Mouse (Mus musculus): ENCODE measurements at regions not wholly inside any gene's neighbourhood (a gene's known extent, or its start where the extent isn't known, plus 50 kb on each side); places are given as distances from the start of the nearest gene placed in this dataset.

DNA sequence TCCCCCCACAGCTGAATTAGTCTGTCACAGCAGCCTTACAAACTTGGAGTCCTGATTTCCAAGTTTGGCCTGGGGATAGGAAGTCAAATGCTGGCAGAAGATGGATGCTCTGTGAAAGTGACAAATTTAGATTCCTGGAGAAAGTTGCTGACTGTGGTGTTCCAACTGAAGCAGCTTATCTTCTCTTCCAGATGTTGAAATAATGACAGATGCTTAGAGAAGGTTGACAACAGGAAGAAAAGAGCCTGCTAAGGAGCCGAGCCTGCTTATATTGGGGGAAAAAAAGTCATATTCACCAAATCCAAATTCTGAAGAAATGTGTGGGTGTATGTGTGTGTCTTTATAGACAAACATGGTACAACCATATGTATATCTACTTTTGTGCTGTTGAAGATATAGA lies 1380.4 kb upstream of the Cdh8 start:
- DNase-seq (ENCODE audit: low spot score), result no peak

DNA sequence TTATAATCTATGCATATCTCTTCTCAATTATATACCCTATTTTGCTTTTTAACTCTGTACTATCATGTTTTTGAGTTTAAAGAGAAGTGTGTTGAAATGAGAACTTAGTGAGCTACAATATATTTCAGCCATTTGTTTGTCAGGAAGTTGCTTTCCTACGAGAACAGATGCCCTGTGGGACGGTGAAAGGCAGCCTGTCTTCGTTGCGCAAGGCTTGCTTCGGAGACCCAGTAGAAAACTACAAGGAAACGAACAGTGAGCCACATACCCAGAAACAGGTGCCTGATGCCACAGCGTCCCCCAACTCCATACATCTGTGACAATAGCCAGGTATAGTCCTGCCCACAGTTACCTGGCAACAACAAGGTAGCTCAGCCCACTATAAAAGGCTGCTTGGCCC lies 1377.7 kb upstream of the Cdh8 start:
- DNase-seq (ENCODE audit: low spot score), result peak; percentile 4

DNA sequence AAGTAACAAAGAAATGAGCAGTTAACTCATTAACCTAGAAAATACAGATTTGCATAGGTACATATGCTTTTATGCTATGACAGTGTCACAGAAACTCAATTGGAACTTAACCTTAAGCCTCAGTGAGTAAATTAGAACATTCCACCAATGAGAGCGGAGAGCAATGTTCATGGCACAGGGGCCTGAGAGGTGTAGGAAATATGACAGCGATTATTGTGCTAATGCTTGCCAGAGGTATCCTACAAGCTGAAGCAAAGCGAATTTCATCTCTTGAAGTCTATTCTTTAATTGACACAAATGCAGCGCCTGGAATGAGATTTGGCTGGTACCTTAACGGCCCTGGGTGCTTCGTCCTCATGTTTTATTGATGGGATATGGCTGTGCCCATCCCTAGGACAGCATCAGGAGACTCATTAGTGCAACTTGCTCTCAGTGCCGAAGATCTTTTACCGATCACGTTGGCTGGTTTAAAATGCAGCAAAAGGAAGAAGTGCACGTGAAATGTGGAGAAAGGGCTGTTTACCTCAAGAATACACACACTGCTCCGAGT lies 1374.4 kb upstream of the Cdh8 start:
- DNase-seq (ENCODE audit: low spot score), result no peak

DNA sequence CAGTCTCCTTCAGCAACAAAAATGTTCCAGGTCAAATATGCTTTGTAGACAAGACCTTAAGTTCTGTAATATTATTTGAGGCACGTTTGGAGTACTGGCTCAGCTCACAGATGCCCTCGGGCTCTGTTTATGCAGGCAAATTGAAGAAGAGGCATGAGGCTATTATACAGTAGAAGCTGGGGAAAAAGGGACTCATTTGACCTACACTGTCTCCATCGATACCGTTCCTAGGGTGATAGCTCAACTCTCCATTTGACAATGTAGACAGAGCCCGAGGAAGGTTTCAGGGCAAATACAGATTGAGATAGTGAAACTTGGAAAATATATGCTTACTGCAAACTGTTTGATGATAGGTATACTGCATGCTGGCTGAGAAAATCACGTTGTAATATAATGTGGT lies 1371.9 kb upstream of the Cdh8 start:
- no peak for DNase-seq (ENCODE audit: low spot score)

- DNase-seq (ENCODE audit: low spot score), result peak; percentile 65
Observed at GRCm38 (mm10) chr8:100772742-100773370, 1356.6 kb upstream of the Cdh8 start.

GRCm38 (mm10) chr8:100769617-100770016 lies 1353.3 kb upstream of the Cdh8 start:
- DNase-seq (ENCODE audit: low spot score), result no peak

- no peak for DNase-seq (ENCODE audit: low spot score)
Observed at GRCm38 (mm10) chr8:100733927-100734326, 1317.7 kb upstream of the Cdh8 start.

DNA sequence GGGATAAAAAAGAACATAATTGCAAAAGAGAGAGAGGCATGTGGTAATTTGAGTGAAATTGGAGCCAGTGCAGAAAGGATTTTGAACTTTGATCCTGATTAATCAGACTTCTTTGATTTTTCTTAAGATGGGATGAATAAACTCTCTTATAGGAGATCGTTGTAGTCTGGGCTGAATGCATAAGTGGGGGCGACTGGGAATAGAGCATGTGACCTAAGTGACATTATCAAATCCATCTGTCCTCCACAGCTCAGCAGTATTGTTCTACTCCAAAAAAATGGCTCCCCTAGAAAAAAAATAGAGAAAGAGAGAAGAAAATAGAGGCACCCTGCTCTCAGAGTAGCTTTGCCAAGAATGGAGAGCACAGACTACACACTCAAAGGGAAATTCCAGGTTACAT lies 1286.1 kb upstream of the Cdh8 start:
- DNase-seq (ENCODE audit: low spot score), result no peak

GRCm38 (mm10) chr8:100695043-100695442 lies 1278.8 kb upstream of the Cdh8 start:
- no peak for DNase-seq (ENCODE audit: low spot score)

GRCm38 (mm10) chr8:100678580-100678979 lies 1262.3 kb upstream of the Cdh8 start:
- DNase-seq (ENCODE audit: low spot score), result no peak

Data from layer of hippocampus, adult 11-12 months (tissue).